Mouse (Mus musculus) C2C12 (cell line): Measurements from ENCODE around the gene Klhl7.

Source experiments
- CEBPB ChIP-seq: IDR thresholded peaks from one replicate; pipeline ENCODE4 v1.6.1; 2011; ENCODE audit warnings: low read depth, mild to moderate bottlenecking, control low read depth, moderate library complexity
- CTCF ChIP-seq: IDR thresholded peaks from one replicate; pipeline ENCODE4 v1.5.1; 2011; ENCODE audit not compliant: control insufficient read depth, insufficient read depth, insufficient read length
- FOSL1 ChIP-seq: IDR thresholded peaks from one replicate; pipeline ENCODE4 v1.8.0; 2011; ENCODE audit warnings: mild to moderate bottlenecking, low read length; ENCODE audit not compliant: poor library complexity, insufficient read depth, severe bottlenecking
- MYOD1 ChIP-seq: IDR thresholded peaks from one replicate; pipeline ENCODE4 v1.6.1; 2011; ENCODE audit warnings: low read depth; ENCODE audit not compliant: control insufficient read depth, insufficient read length
- USF1 ChIP-seq: IDR thresholded peaks from one replicate; pipeline ENCODE4 v1.6.1; 2011; ENCODE audit warnings: low read depth, mild to moderate bottlenecking, control low read depth, moderate library complexity

DNA sequence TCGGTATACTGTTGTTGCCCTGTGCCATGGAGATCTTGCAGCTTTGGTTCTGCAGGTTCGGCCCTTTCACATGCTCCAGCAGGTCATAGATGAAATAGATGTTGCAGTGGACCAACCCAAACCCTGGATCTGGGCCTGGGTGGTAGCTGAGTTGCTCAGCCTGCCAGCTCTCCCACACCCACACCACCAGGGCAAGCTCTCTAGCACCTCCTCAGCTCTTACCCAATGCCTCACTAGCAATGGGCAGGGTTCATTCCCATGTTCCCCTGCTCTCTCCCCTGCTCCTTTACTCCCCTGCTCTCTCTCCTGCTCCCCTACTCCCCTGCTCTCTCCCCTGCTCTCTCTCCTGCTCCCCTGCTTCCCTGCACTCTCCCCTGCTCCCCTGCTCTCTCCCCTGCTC is 91.4 kb downstream of the Klhl7 start:
- TF ChIP-seq CTCF (no peak), CEBPB (no peak), USF1 (no peak), FOSL1 (no peak), MYOD1 (no peak)
